ENCODE assay signal across 8 mouse cellular contexts in genomic region chr16:5050251-5051110, GRCm38 (mm10). TPM values are rescaled to one million over a fixed set of nuclear protein-coding genes. Genes with fewer than 3 reads are reported as not detected.
DNase-seq lines count a peak whose midpoint lies in the region; ATAC-seq and TF ChIP-seq lines count a peak whose summit lies in the region.

No protein-coding gene starts in this region.

- H3K36me3 ChIP-seq in ES-E14 (ENCODE audit: control insufficient read depth, insufficient read depth, low read length, poor library complexity, severe bottlenecking): peaks cover 12% of the 10 kb centered on the region
- peaks cover 39% of the 10 kb centered on the region for H3K36me3 ChIP-seq in forebrain, embryonic 14.5 days (ENCODE audit: control insufficient read depth, insufficient read depth, low read length)

- no peaks in the 10 kb centered on the region for H3K9me3 ChIP-seq in ES-E14 (ENCODE audit: control insufficient read depth, insufficient read depth, low read depth, low read length)
- H3K9me3 ChIP-seq in forebrain, embryonic 14.5 days (replicated peaks; ENCODE audit: control insufficient read depth, low read length): no peaks in the 10 kb centered on the region

- peak overlapping the region; percentile 84 for H3K9ac ChIP-seq in ES-E14 (ENCODE audit: insufficient read depth, low read depth, low read length, poor library complexity, severe bottlenecking)
- peak overlapping the region; percentile 91 for H3K9ac ChIP-seq in forebrain, embryonic 14.5 days (ENCODE audit: low read length)

- intact Hi-C loops in heart, postnatal 36 days (cut with DNase I): loop anchor here (5.0 kb wide), 1 partner anchor 147 kb away; no protein-coding TSS in a partner anchor

- no peak overlapping the region for H3K27ac ChIP-seq in ES-E14 (ENCODE audit: insufficient read depth, low read depth, low read length, poor library complexity, severe bottlenecking)
- H3K27ac ChIP-seq in forebrain, embryonic 14.5 days (ENCODE audit: low read depth, low read length): peak overlapping the region; percentile 94

- in situ Hi-C loops in ES-E14 (cut with MboI; ENCODE audit: low sequenced_read_pairs in 2 of 2, unreplicated experiment in 2 of 2): no loop called here

- peak overlapping the region; percentile 97 for H3K4me2 ChIP-seq in forebrain, embryonic 14.5 days (ENCODE audit: low read length)

- no peaks in the 10 kb centered on the region for H3K27me3 ChIP-seq in forebrain, embryonic 14.5 days (replicated peaks; ENCODE audit: control insufficient read depth, insufficient read depth, low read length)

- peaks cover 0 to 8% of the 10 kb centered on the region in 2 experiments; a peak in 2 of 4 replicates for H3K4me1 ChIP-seq in ES-E14 (ENCODE audit: control insufficient read depth in 2 of 2, insufficient read depth in 2 of 2, low read length in 2 of 2, poor library complexity in 1 of 2)
- H3K4me1 ChIP-seq in forebrain, embryonic 14.5 days (ENCODE audit: control insufficient read depth, insufficient read depth, low read length): peaks cover 19% of the 10 kb centered on the region

- peak; percentile 15 for DNase-seq in ES-E14 (ENCODE audit: low read depth, low spot score)
- peak; percentile 55 for DNase-seq in c-Kit-positive CD71-negative TER-119-negative erythroid progenitor cells, embryonic 14.5 days (ENCODE audit: low read depth)
- DNase-seq in forebrain, embryonic 14.5 days (ENCODE audit: low spot score): peak; percentile 82
- peak; percentile 77 to 88 for DNase-seq in heart, postnatal 36 days
- peak; percentile 75 for DNase-seq in layer of hippocampus, adult 9-11 months
- peak; percentile 83 for DNase-seq in lung, postnatal 14 days
- DNase-seq in ovary, postnatal 36 days (ENCODE audit: low spot score): peak; percentile 77
- DNase-seq in thymus, postnatal 14 days: peak; percentile 90

- WGBS in forebrain, embryonic 14.5 days: under 1% methylated on average over 73 of the region's 78 CpGs

- H3K4me3 ChIP-seq in ES-E14 (ENCODE audit: insufficient read depth in 1 of 2, low read depth in 1 of 2, low read length in 2 of 2, poor library complexity in 1 of 2, severe bottlenecking in 1 of 2): peak overlapping the region; percentile 85 to 99
- peak overlapping the region; percentile 96 for H3K4me3 ChIP-seq in forebrain, embryonic 14.5 days (ENCODE audit: low read depth, low read length)

- ATAC-seq in forebrain, embryonic 14.5 days: peak; percentile 54

TF ChIP-seq in ES-E14, 5 proteins besides CTCF, POLR2A, EP300 and RAD21:
- TF ChIP-seq ZC3H11A (IDR thresholded peaks at IDR 0.05; ENCODE audit: borderline replicate concordance, low read depth, low read length): no peak
- TF ChIP-seq HCFC1 (IDR thresholded peaks at IDR 0.05; ENCODE audit: borderline replicate concordance, insufficient read depth, low read length): no peak
- TF ChIP-seq ZNF384 (IDR thresholded peaks at IDR 0.05; ENCODE audit: low read depth, low read length): no peak
- no peak for TF ChIP-seq MAFK (IDR thresholded peaks at IDR 0.05; ENCODE audit: insufficient read depth, low read depth, low read length)
- TF ChIP-seq CHD2 (IDR thresholded peaks at IDR 0.05; ENCODE audit: low read depth, low read length): no peak
TF ChIP-seq in ES-E14: peak in this region for 0.

RNA-seq across cellular contexts. Expression of gene Ubn1, which starts 0.6 kb away (rescaled TPM):
- total RNA-seq in ES-E14 (2012; rRNA removed): 13.5 and 16.0 TPM in 2 replicates
- 14.3 and 16.2 TPM in 2 replicates for polyA plus RNA-seq in forebrain, embryonic 14.5 days (2014; fragmentation: Nextera tagmentation; extraction: Ambion mirVana)
- total RNA-seq in heart, postnatal 36 days (2021): 10 to 100 TPM; 26.4 to 28.5 TPM

RNA-seq across cellular contexts. Expression of gene Glyr1, which starts 0.8 kb away (rescaled TPM):
- total RNA-seq in ES-E14 (2012; rRNA removed): 67.4 and 75.6 TPM in 2 replicates
- polyA plus RNA-seq in forebrain, embryonic 14.5 days (2014; fragmentation: Nextera tagmentation; extraction: Ambion mirVana): 120 and 123 TPM in 2 replicates
- total RNA-seq in heart, postnatal 36 days (2021): 10 to 100 TPM; 43.8 to 46.0 TPM

RNA-seq across cellular contexts. Expression of gene Rogdi, which starts 37.1 kb away (rescaled TPM):
- total RNA-seq in ES-E14 (2012; rRNA removed): 18.7 and 25.7 TPM in 2 replicates
- 101 and 103 TPM in 2 replicates for polyA plus RNA-seq in forebrain, embryonic 14.5 days (2014; fragmentation: Nextera tagmentation; extraction: Ambion mirVana)
- 10 to 100 TPM; 16.2 to 19.7 TPM for total RNA-seq in heart, postnatal 36 days (2021)

RNA-seq across cellular contexts. Expression of gene Smim22, which starts 43.4 kb away (rescaled TPM):
- 1.9 and 2.2 TPM in 2 replicates for total RNA-seq in ES-E14 (2012; rRNA removed)
- polyA plus RNA-seq in forebrain, embryonic 14.5 days (2014; fragmentation: Nextera tagmentation; extraction: Ambion mirVana): 0.75 and 1.1 TPM in 2 replicates
- total RNA-seq in heart, postnatal 36 days (2021): not detected

RNA-seq across cellular contexts. Expression of gene Sept12, which starts 52.8 kb away (rescaled TPM):
- 0.13 and 0.16 TPM in 2 replicates for total RNA-seq in ES-E14 (2012; rRNA removed)
- polyA plus RNA-seq in forebrain, embryonic 14.5 days (2014; fragmentation: Nextera tagmentation; extraction: Ambion mirVana): not detected in 2 replicates
- not detected for total RNA-seq in heart, postnatal 36 days (2021)

Comparison
In these comparisons a context has a peak if more than half of its experiments do, and no peak if none do; other contexts are left out.
1. DNase-seq: peak in every context shown above with its lines; median percentile 90 in thymus, postnatal 14 days; 83 in lung, postnatal 14 days; 82 in heart, postnatal 36 days; 82 in forebrain, embryonic 14.5 days; 77 in ovary, postnatal 36 days; 75 in layer of hippocampus, adult 9-11 months; 55 in c-Kit-positive CD71-negative TER-119-negative erythroid progenitor cells, embryonic 14.5 days; 15 in ES-E14.